Mouse (Mus musculus) cerebellum, postnatal 4 days (tissue): ENCODE measurements around the gene Gpr35.
"Not testable (repeated sequence)": the region's sequence is repeated elsewhere in the genome, so short reads cannot be mapped to it uniquely, and the experiment has no call there.

Experiments used
- DNase-seq, 2 experiments: peaks; one replicate each; pipeline ENCODE4 v3.0.0; 2022; ENCODE audit warnings: low spot score in 2 of 2, mixed read lengths in 1 of 2

Gene Gpr35

DNA sequence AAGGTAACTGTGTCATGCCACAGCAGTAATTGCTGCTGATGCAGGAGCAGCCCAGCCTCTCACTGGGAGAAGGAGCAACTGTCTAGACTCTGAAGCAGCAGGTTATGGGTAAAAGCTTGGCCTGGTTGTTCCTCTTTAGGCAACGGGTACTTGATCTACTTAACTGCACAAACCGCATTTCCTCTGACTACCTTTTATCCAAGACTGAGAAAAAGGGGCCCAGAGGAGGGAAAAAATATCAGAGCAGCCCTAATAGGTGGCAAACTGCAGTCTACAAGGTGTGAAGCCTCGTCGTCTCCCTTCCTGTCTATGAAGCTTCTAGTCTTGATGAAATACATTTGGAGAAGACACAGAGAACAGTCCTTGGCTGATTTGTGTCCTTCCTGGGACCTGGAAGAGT, 17.1 kb upstream of the Gpr35 start:
- no peak for DNase-seq

DNA sequence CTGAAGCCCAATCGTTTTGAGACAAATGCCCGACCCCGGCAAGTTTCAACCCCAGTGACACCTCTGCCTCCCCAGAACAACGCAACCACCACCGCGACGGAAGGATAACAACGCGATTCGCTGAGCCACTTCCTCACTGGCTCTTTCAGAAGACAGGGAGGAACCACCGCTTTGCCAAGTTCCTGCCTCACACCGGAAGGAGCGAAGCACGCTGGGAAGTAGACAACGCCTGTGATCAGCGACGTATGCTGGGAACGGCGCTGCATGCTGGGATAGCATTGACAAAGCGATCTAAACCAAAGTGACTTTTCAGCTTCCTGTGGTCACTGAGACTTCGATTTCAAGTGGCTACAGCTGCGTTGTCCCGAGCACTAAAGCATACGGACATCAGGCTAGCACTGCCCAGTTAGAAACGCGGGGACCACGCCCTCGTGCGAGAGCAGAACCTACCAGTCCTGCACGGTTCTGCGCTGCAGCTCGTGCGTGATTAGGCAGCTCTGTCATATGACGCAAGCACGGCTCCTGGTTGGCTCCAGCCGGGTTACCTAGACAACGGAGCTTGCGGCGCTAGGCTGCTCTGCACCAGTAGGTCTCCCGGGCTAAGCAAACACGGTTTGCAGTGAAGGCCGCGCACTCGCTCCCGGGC, 16.4 kb upstream of the Gpr35 start, which contains the start of gene Capn10:
Capn10 (plus strand) TSS at position 195 of the 646 bp plus-strand sequence.
- peak; percentile 60 to 88 for DNase-seq

DNA sequence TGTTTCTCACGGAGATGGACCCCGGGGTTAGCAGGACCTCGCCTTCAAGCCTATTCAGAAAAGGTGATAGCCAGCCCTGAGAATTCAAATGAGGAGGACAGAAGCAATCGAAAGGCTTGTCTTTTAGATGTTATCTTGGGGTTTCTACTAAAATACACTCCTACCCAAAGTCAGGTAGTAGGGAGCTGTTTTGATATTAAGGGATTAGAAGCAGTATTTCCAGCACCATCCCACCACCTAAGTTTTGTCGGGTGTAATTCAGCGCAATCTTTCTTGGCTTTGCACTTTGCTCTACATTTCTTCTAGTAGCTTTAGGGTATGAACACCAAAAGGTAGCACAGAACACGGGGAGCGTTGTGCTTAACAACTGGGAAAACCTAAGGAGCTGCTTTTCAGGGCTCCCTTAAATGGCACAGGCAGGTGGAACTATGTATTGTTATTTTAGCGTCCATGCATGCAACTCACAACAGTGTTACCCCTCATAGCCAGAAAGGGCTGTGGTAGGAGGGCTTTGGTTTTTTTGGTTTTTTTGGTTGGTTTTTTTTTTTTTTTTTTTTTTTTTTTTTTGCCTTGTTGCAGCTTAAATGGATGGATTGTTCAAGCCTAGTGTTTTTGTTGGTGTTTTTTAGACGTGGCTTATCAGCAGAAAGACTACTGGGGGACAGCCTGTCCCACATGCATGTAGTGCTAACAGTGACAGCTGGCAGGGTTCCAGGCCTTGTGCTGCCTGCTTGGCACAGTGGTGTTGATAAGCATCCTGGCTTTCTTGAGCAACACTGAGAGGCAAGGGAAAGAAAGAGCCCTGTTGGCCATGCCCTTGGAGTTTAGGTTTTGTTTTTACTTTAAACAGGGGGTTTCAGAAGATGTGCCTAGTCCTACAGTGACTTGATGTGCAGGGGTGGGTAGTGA, 15.4 kb upstream of the Gpr35 start:
- peak in 1 of 2 experiments; percentile 65 for DNase-seq

DNA sequence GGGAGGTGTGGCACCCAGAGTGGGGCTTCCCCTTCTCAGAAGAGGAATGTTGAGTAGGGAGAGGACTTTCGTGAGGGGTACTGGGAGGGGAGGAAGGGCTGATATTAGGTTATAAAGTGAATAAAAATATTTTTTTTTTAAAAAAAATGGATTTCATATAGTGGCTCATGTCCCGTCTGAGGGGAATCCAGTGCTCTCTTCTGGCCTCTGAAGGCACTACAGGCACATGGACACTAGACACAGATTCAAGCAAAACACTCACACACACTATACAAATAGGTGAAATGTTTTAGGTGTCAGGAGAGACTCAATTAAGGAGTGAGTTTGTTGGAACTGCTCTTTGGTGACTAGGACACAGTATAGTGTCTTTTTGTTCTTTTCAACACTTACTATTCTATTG, 14.7 kb upstream of the Gpr35 start:
- no peak for DNase-seq

DNA sequence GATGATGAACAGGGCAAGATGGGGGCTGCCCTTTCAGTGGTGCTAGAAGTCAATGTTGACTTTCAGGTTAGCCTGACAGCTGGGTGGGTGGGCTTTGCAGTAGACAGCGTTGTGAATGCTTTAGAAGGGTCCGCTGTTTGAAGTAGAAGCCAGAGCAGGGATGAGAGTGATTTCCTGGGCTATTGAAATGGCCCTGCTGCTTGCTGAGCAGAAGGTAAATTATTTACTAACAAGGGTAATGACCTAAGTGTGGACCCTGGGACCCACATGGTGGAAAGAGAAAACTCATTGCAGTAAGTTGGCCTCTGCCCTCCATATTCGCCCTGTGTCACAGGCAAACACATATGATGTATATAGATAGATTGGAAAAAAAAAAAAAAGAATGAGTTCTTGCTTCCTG, 14.2 kb upstream of the Gpr35 start:
- no peak for DNase-seq

DNA sequence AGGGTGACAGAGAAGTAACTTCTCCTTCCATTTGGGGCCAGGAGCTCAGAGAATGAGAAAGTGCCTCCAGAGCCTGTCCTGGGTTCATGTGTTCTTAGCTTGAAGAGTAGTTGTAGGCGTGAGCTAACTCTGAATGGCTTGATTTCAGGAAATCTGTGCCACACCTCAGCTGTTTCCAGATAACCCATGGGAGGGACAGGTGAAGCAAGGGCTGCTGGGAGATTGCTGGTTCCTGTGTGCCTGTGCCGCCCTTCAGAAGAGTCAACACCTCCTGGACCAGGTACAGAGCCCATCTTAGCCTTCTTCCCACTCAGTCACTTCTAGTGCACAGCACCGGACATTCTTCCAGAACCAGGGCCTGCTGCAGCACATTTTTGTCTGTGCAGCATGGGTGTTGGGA, 12.9 kb upstream of the Gpr35 start:
- no peak for DNase-seq

DNA sequence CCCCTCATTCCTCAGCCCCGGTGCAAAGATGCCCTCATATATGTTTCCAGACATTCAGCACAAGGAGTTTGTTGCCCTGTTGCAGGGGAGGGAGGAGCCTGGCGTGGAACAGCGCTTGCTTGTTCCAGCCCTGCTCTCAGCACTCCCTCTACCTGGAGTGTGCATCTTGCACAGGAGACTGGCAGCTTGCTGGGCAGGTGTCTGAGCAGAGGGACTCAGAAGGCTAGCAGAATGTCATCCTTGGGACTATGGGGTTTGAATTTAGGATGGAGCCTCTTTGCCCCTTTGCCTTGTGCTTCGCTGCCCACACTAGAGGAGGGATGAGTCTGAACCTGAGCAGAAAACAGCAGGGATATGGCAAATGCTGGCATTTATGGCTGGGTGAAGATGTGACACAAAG, 10.9 kb upstream of the Gpr35 start:
- DNase-seq, result no peak

DNA sequence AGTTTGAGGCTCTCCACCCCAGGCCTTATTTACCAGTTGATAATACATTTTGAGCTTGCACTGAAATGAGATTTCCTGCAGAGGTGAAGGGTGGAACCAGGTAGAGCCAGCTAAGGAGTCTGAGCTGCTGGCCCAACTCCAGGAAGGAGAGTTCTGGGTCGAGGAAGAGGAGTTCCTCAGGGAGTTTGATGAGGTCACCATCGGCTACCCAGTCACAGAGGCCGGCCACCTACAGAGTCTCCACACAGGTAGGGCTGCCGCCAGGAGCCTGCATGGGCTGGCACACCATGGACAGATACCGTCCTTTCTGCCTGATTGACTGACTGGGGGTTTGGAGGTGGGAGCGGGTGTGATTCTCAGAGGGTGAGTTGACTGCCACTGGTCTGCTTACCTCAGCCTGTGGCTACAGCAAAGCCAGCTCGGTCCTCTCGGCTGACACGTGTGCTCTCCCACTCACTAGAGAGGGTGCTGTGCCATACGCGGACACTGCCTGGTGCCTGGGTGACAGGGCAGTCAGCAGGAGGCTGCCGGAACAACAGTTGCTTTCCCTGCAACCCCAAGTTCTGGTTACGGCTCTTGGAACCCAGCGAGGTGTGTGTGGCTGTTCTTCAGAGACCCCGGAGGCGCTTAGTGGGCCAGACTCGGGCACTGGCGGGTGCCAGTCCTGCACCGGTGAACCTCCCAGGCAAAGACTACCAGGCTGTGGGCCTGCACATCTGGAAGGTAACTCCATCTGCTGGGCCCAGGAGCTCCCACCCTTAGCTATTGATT, 7.3 kb upstream of the Gpr35 start:
- DNase-seq, result no peak

DNA sequence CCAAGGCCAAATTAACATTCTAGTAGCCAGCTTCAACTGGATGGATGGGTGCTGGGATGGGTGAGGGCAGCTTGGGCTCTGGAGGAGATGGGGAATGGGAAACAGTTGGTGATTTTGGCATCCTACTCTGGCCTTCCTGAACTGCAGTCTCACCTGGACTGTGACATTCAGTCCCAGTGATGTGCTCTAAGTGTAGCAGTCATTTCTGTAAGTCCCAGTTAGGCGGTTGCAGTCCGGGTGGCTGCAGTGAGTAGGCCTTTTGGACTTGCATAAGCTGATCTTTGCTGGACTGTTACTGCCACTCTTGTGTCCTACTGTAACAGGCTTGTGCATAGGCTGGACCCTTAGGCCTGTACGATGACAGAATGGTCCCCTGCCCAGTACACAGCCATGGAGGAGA, 2.7 kb upstream of the Gpr35 start:
- DNase-seq, result no peak

DNA sequence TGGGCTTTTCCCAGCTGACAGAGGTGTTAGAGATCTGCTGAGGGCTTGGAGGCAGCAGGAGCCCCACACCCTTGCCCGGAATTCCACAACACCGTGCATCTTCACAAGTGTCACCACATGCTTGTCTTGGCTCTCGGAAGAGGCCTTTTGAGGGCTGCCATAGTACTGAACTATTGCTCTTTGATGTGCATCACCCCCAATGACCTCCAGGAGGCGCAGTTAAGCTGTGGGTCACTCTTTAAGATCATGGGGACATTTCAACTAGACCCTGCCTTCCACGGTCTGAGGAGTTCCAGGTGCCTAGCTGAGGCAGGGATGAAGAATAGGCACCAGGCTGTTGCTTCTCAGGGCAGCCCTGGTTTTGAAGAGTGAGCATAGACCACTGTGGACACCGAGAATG, 1.2 kb upstream of the Gpr35 start:
- DNase-seq, result peak in 1 of 2 experiments; percentile 21

DNA sequence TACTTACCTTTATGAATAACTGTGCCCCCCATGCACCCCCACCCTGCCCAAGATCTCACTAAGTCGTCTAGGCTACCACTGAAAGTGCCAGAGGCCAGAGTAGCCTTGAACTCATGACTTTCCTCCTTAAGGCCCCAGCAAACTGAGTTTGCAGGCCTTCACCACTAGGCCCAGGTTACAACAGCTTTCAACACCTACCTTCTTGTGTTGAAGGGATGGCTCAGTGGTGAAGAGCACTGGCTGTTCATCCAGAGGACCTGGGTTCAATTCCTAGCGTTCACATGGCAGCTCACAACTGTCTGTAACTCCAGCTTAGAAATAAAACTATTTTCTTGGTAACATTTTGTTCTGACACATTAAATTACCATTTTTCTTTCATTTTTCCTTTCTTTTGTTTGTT, 3.0 kb downstream of the Gpr35 start:
- no peak for DNase-seq

DNA sequence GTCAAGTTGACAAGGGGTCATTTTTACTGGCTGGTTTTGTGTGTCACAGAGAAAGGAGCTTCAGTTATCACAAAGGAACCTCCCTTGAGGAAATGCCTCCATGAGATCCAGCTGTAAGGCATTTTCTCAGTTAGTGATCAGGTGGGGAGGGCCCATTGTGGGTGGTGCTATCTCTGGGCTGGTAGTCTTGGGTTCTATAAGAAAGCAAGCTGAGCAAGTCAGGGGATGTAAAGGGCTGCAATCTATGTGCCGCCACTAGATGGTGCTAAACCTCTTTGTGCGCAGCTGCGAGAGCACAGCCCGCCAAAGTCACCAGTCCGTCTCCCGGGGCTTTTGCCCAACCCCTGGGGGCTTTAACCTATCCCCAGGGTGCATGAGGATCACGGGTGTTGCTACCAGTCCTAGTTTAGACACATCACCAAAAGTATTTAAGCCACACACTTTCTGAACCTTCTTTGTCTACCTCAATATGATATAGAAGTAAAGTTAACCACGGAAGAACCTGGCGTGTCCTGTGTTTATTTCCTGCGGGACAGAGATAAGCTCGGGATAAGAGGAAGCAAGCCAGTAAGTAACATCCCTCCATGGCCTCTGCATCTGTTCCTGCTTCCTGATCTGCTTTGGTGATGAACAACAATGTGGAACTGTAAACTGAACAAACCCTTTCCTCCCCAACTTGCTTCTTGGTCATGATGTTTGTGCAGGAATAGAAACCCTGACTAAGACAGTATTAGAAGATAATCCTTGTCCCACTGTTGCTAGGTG, 6.1 kb downstream of the Gpr35 start:
- peak; percentile 52 to 73 for DNase-seq

DNA sequence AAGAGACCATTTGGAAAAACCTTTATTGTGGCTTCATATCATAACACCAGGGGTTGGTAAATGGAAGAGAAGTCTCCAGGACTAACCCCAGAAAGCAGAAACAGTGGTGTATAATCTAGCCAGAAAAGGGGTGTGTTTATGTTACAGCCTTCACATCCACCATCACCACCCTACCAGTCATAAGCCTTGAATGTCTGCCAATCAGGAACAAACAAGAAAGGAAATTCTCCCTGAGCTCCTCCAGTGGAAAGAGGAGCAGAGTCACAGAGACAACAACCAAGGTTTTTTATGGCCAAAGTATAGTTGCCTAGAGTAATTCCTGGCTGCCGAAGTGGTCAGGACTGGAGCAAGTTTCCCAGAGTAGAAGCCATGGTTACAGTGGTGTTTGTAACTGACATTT, 8.3 kb downstream of the Gpr35 start:
- DNase-seq, result no peak

DNA sequence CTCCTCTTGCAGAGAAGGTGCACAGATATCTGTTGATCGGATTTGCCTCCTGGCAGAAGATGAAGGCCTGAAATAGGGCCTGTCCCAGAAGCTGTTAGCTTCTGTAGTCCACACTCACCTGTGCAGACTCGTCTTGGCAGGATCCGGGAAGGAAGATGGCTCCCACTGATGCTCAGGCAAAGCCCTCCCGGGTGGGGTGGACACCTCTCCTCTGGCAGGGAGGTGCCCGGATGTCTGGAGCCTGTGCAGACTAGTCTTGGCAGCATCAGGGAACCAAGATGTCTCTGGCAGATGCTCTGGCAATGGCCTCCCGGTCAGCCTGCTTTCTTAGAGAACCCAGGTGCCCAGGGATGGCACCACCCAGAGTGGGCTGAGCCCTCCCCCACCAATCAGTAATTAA, 20.1 kb downstream of the Gpr35 start:
- not testable (repeated sequence) for DNase-seq

DNA sequence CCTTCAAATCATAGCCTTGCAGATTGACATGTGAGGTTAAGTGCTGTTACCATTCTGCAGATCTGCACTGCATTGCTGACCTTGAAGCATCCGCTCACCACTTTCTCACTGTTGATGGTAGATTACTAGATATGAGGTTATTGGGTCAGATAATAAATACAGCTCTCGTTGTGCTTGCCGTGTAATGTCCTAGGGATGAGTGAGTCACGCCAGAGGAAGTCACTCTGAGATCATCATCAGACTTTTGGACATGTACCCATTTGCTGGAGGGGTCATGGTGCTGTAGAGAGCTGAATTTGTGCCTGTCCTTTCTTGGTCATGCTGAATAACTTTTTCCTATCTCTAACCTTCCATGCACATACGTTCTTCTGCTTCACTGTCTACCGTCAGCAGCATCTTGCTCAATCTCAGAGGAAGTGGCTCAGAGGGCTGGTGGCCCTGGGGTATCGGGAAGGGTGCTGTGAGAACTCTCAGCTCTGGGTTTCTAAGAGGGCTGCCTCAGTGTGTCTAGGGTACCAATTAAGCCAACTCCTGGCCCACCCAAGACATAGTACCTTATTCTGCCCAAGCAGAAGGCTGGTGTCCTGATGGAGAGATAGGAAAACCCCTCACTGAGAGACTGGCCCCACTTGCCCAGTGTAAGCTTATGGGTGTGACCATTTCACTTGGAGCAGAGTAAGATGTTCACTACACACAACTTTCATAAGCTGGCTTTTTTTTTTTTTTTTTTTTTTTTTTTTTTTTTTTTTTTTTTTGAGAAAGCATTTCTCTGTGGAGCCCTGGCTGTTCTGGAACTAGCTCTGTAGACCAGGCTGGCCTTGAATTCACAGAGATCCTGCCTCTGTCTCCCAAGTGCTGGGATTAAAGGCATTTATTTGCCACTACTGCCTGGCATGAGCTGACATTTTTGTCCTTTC, 21.5 kb downstream of the Gpr35 start:
- no peak for DNase-seq

DNA sequence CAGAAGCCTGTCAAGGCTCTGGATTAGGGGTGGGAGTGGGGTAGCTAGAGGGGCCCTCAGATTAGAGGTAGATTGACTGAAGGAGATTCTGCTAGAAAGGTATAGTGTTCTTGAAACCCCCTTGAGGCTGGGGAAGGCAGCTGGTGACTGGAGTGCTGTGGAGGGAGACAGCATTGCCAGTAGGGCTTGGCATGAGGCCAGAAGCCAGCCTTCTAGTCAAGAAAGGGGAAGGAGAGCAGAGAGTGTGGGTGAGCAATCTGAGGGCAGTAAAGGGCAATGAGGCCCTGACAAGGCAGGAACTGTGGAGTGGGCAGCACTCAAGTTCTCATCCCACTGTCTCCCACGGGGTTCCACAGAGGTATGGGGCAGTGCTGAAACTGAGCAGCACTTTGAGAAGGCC, 22.2 kb downstream of the Gpr35 start:
- DNase-seq, result peak in 1 of 2 experiments; percentile 30

DNA sequence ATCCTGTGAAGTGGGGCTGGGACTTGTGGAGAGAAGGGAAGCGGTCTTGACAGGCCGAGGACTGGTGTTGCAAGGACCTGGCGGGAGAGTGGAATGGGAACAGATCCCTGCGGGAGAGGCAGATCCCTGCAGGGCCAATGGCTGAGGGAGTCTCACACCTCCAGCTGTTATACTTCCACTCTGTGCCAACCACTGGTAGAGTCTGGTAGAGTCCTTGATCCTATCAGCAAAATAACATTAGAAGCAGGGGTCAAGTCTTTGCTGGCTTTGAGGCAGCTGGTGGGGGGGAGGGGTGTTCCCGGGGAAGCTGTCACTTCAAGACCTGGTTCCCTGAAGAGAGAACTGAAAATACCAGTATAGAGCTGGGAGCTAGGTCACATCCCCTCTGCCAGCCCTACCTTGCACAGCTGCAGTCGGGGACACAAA, 25.5 kb downstream of the Gpr35 start:
- no peak for DNase-seq

DNA sequence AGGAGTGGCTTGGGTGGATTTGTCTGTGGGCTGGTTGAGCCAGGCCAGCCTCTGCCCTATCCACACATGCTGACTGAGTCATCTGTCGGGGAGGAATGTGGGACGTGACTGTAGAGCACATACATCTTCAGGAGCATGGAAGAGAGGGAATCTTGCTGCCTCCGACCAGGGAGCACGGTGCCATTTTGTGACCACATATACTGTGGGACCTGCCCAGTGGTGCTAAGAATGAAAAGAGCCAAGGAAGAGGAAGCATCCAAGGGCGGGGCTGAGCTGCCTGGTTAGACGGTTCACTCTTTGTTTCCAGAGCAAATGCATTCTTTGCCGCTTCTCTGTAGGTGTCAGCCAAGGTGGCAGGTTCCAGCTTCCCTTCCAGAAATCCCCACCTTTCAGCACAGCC, 28.0 kb downstream of the Gpr35 start:
- no peak for DNase-seq

DNA sequence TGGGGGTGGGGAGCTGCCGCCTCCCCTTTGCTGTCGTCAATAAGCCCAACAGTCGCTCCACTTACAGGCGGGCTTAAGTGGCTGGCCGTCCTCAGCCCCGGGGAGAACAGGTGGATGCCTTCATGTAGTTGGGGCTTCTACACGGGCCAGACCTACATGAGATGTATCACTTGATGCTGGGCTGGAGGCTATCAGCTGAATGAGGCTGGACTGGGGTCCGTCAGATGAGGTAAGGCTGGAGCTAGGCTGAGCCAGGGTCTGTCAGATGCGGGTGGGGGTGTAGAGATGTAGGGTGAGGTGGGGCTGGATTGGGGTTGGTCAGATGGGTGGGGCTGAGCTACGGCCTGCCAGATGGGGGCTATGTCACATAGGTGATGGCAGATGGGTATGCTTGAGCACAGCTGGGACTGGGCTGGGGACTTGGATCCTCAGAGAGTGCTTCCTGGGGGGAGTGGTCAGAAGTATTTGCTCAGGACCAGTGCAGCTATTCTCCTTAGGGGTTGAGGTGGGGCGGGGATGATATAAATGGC, 28.5 kb downstream of the Gpr35 start:
- DNase-seq, result no peak
